Mouse (Mus musculus) heart, embryonic 14.5 days (tissue): ENCODE measurements around the gene Mien1. TPM values are rescaled to one million over a fixed set of nuclear protein-coding genes. Genes with fewer than 3 reads are reported as not detected.

Experiments used
- ATAC-seq: fragments of 200-750 bp; cut with Nextera tagmentation; 2 replicates; pipeline ENCODE4 v1.8.0; 2017; ENCODE audit warnings: low read depth, moderate TSS enrichment; ENCODE audit not compliant: insufficient number of reproducible peaks, insufficient read depth, low FRiP score
- H3K27ac ChIP-seq, 2 experiments: fragments of 200-500 bp in 1 of 2; fragments of 300-500 bp in 1 of 2; sonication (generic) in 1 of 2; replicated peaks in 1 of 2; 2 replicates each; pipeline ENCODE4 v1.5.1; 2012 to 2014; ENCODE audit warnings: low read depth in 2 of 2, low read length in 2 of 2, control low read depth in 1 of 2, mild to moderate bottlenecking in 1 of 2, mixed read lengths in 1 of 2; ENCODE audit not compliant: control insufficient read depth in 1 of 2, insufficient read depth in 1 of 2
- H3K27me3 ChIP-seq: fragments of 300-500 bp; sonication (generic); 2 replicates; pipeline ENCODE4 v1.6.1; 2014; ENCODE audit warnings: mild to moderate bottlenecking, low read length, control low read depth; ENCODE audit not compliant: control insufficient read depth, insufficient read depth
- H3K36me3 ChIP-seq: fragments of 300-500 bp; sonication (generic); 2 replicates; pipeline ENCODE4 v1.6.1; 2014; ENCODE audit warnings: mild to moderate bottlenecking, control low read depth, low read length, mixed read lengths; ENCODE audit not compliant: control insufficient read depth, insufficient read depth
- H3K4me1 ChIP-seq, 2 experiments: fragments of 200-500 bp in 1 of 2; fragments of 300-500 bp in 1 of 2; sonication (generic) in 1 of 2; 2 replicates each; pipeline ENCODE4 v1.6.1; 2012 to 2014; ENCODE audit warnings: low read length in 2 of 2, control low read depth in 1 of 2, mixed read lengths in 1 of 2; ENCODE audit not compliant: control insufficient read depth in 2 of 2, insufficient read depth in 2 of 2
- H3K4me2 ChIP-seq: fragments of 300-500 bp; sonication (generic); 2 replicates; pipeline ENCODE4 v1.6.1; 2014; ENCODE audit warnings: mild to moderate bottlenecking, low read length
- H3K4me3 ChIP-seq, 2 experiments: fragments of 200-500 bp in 1 of 2; fragments of 300-500 bp in 1 of 2; sonication (generic) in 1 of 2; 2 replicates each; pipeline ENCODE4 v1.5.1; 2012 to 2014; ENCODE audit warnings: low read length in 2 of 2, mild to moderate bottlenecking in 2 of 2, control low read depth in 1 of 2, low read depth in 1 of 2, moderate library complexity in 1 of 2; ENCODE audit not compliant: control insufficient read depth in 1 of 2, insufficient read depth in 1 of 2
- H3K9ac ChIP-seq: fragments of 300-500 bp; sonication (generic); 2 replicates; pipeline ENCODE4 v1.6.1; 2014; ENCODE audit warnings: mild to moderate bottlenecking, low read length
- H3K9me3 ChIP-seq: fragments of 300-500 bp; sonication (generic); 2 replicates; pipeline ENCODE4 v1.6.1; 2016; ENCODE audit warnings: low read length, control low read depth; ENCODE audit not compliant: control insufficient read depth
- WGBS: fragments of 180-500 bp; shearing (Covaris S2); extraction: QIAGEN DNeasy Blood & Tissue Kit; methylation state at CpG from one replicate; pipeline ENCODE4 v1.1.7; 2014; 5-methylcytosine and 5-hydroxymethylcytosine counted together
- polyA plus RNA-seq: library from polyadenylated mRNA; unstranded; fragments of >200 nt; fragmentation: Nextera tagmentation; extraction: Ambion mirVana; gene quantifications from 2 replicates; pipeline ENCODE4 v1.2.1, GENCODE M21; 2014

Mien1 gene
- polyA plus RNA-seq, 1 experiment from 2014 or later: 138 TPM

GRCm38 (mm10) chr11:98417074-98417473 is 21.7 kb downstream of the Mien1 start:
- no peak overlapping the region for H3K27ac ChIP-seq
- WGBS: 91% methylated on average over 1 of the region's 1 CpGs
- H3K4me1 ChIP-seq: peaks cover 20 to 64% of the 10 kb centered on the region in 2 experiments
- no peaks in the 10 kb centered on the region for H3K9me3 ChIP-seq
- no peak for ATAC-seq
- H3K4me3 ChIP-seq: no peak overlapping the region
- H3K4me2 ChIP-seq: no peak overlapping the region
- H3K36me3 ChIP-seq: peaks cover 50% of the 10 kb centered on the region
- no peak overlapping the region for H3K9ac ChIP-seq
- no peaks in the 10 kb centered on the region for H3K27me3 ChIP-seq

- Histone ChIP-seq H3K36me3 (peaks cover 21% of the 10 kb centered on the region; the same call in 1 of the 2 replicates), H3K4me2 (peak overlapping the region; percentile 78), H3K9me3 (no peaks in the 10 kb centered on the region), H3K27ac (no peak overlapping the region), H3K4me1 (peaks cover 32 to 69% of the 10 kb centered on the region in 2 experiments), H3K9ac (peak overlapping the region; percentile 94), H3K27me3 (no peaks in the 10 kb centered on the region), H3K4me3 (peak overlapping the region; percentile 78 to 94)
- no peak for ATAC-seq
- 31% methylated on average over 2 of the region's 2 CpGs for WGBS
These were observed 24.6 kb downstream of the Mien1 start for GRCm38 (mm10) chr11:98414162-98414561.

- 21% methylated on average over 7 of the region's 7 CpGs for WGBS
- no peak for ATAC-seq
- Histone ChIP-seq H3K27ac (peak overlapping the region; percentile 11 to 94), H3K27me3 (no peaks in the 10 kb centered on the region), H3K4me2 (peak overlapping the region; percentile 78), H3K4me3 (peak overlapping the region; percentile 78 to 94), H3K9ac (peak overlapping the region; percentile 94), H3K4me1 (peaks cover 37 to 68% of the 10 kb centered on the region in 2 experiments), H3K9me3 (no peaks in the 10 kb centered on the region), H3K36me3 (peaks cover 17% of the 10 kb centered on the region; the same call in 1 of the 2 replicates)
These were observed 25.1 kb downstream of the Mien1 start for GRCm38 (mm10) chr11:98413731-98414130.

- H3K27me3 ChIP-seq: no peaks in the 10 kb centered on the region
- peak overlapping the region; percentile 94 for H3K9ac ChIP-seq
- WGBS: under 1% methylated on average over 40 of the region's 40 CpGs
- H3K4me1 ChIP-seq: peaks cover 37 to 60% of the 10 kb centered on the region in 2 experiments
- H3K4me3 ChIP-seq: peak overlapping the region; percentile 78 to 94
- H3K36me3 ChIP-seq: peaks cover 10% of the 10 kb centered on the region; the same call in 1 of the 2 replicates
- H3K9me3 ChIP-seq: no peaks in the 10 kb centered on the region
- peak overlapping the region; percentile 89 to 94 for H3K27ac ChIP-seq
- peak; percentile 23; the same call in 1 of the 2 replicates for ATAC-seq
- H3K4me2 ChIP-seq: peak overlapping the region; percentile 78
These were observed 25.9 kb downstream of the Mien1 start for GRCm38 (mm10) chr11:98412797-98413301.

- Histone ChIP-seq H3K36me3 (peaks cover 10% of the 10 kb centered on the region; the same call in 1 of the 2 replicates), H3K4me1 (peaks cover 37 to 58% of the 10 kb centered on the region in 2 experiments)
These were observed 26.5 kb downstream of the Mien1 start, which contains the start of gene Erbb2 for GRCm38 (mm10) chr11:98412273-98412796. Gene Erbb2, plus strand, starts transcription at chr11:98412470.

GRCm38 (mm10) chr11:98409341-98409822 is 29.4 kb downstream of the Mien1 start:
- Histone ChIP-seq H3K4me3 (peak overlapping the region in 1 of 2 experiments; percentile 3; a peak in 2 of 4 replicates), H3K4me1 (peaks cover 29 to 31% of the 10 kb centered on the region in 2 experiments), H3K36me3 (no peaks in the 10 kb centered on the region; the same call in 1 of the 2 replicates), H3K9ac (peak overlapping the region; percentile 60), H3K27ac (peak overlapping the region in 1 of 2 experiments; percentile 65; a peak in 2 of 4 replicates), H3K4me2 (peak overlapping the region; percentile 51), H3K9me3 (no peaks in the 10 kb centered on the region), H3K27me3 (no peaks in the 10 kb centered on the region)
- peak; percentile 16; the same call in 1 of the 2 replicates for ATAC-seq
- WGBS: 5% methylated on average over 9 of the region's 10 CpGs

More at GRCm38 (mm10) chr11:98412273-98412796, 26.5 kb downstream of the Mien1 start, which contains the start of gene Erbb2:
- no peaks in the 10 kb centered on the region for H3K27me3 ChIP-seq
- peak within 1 kb of the TSS; percentile 78 to 94 for H3K4me3 ChIP-seq
- H3K9ac ChIP-seq: peak within 1 kb of the TSS; percentile 94
- no peaks in the 10 kb centered on the region for H3K9me3 ChIP-seq
- H3K27ac ChIP-seq: peak within 1 kb of the TSS; percentile 89 to 94
- peak; percentile 82 for ATAC-seq
- H3K4me2 ChIP-seq: peak within 1 kb of the TSS; percentile 78
- under 1% methylated on average over 39 of the region's 49 CpGs for WGBS

GRCm38 (mm10) chr11:98408872-98409271 is 29.9 kb downstream of the Mien1 start:
- 64% methylated on average over 8 of the region's 8 CpGs for WGBS

More at GRCm38 (mm10) chr11:98408872-98409271, 29.9 kb downstream of the Mien1 start:
- peak overlapping the region; percentile 51 for H3K4me2 ChIP-seq
- H3K9me3 ChIP-seq: no peaks in the 10 kb centered on the region
- no peaks in the 10 kb centered on the region for H3K27me3 ChIP-seq
- H3K27ac ChIP-seq: peak overlapping the region; percentile 34 to 65; a peak in 3 of 4 replicates
- H3K4me1 ChIP-seq: peaks cover 24 to 26% of the 10 kb centered on the region in 2 experiments
- H3K9ac ChIP-seq: peak overlapping the region; percentile 60
- ATAC-seq: no peak
- H3K36me3 ChIP-seq: no peaks in the 10 kb centered on the region
- H3K4me3 ChIP-seq: peak overlapping the region in 1 of 2 experiments; percentile 3; a peak in 1 of 4 replicates
